ENCODE assay signal across 15 mouse cellular contexts in genomic region chrX:57797956-57798355, GRCm38 (mm10).
DNase-seq lines count a peak whose midpoint lies in the region; ATAC-seq and TF ChIP-seq lines count a peak whose summit lies in the region.
"Had no signal": no experiment of that assay in that cellular context is flagged by ENCODE, and none has a peak within 500 bp of the region (broad histone marks: within the 10 kb centered on the region; RNA-seq: fewer than 3 reads in every experiment).

No protein-coding gene starts in this region.

- intact Hi-C loops in heart, postnatal 10 days (cut with DNase I), result no loop called here

- no peak for DNase-seq in heart, postnatal 10 days
- DNase-seq in lung, postnatal 10 days, result no peak
- no peak for DNase-seq in adrenal gland, adult 2 months
- no peak for DNase-seq in lung, postnatal 0 days (ENCODE audit: low spot score)
- DNase-seq: adrenal gland, postnatal 10 days; kidney, postnatal 10 days; spleen, adult 18-20 months; thymus, adult 2 months had no signal

- no peak overlapping the region for H3K9ac ChIP-seq in heart, embryonic 16.5 days (ENCODE audit: low read length)
- H3K9ac ChIP-seq in forebrain, embryonic 16.5 days (replicated peaks; ENCODE audit: low read depth, low read length), result no peak overlapping the region
- H3K9ac ChIP-seq in midbrain, embryonic 13.5 days (replicated peaks), result no peak overlapping the region
- H3K9ac ChIP-seq in lung, postnatal 0 days (replicated peaks; ENCODE audit: low read depth), result no peak overlapping the region
- H3K9ac ChIP-seq: embryonic facial prominence, embryonic 15.5 days had no signal

- no peaks in the 10 kb centered on the region for H3K36me3 ChIP-seq in heart, embryonic 16.5 days (ENCODE audit: control insufficient read depth, insufficient read depth)
- no peaks in the 10 kb centered on the region for H3K36me3 ChIP-seq in forebrain, embryonic 16.5 days (ENCODE audit: control insufficient read depth, insufficient read depth)
- no peaks in the 10 kb centered on the region for H3K36me3 ChIP-seq in midbrain, embryonic 13.5 days
- H3K36me3 ChIP-seq in lung, postnatal 0 days (ENCODE audit: insufficient read depth, low read length), result no peaks in the 10 kb centered on the region
- H3K36me3 ChIP-seq: embryonic facial prominence, embryonic 15.5 days had no signal

- no peaks in the 10 kb centered on the region for H3K9me3 ChIP-seq in heart, embryonic 16.5 days (replicated peaks; ENCODE audit: control insufficient read depth, low read length)
- no peaks in the 10 kb centered on the region for H3K9me3 ChIP-seq in forebrain, embryonic 16.5 days (ENCODE audit: control insufficient read depth, low read length)
- H3K9me3 ChIP-seq in midbrain, embryonic 13.5 days, result no peaks in the 10 kb centered on the region
- H3K9me3 ChIP-seq in lung, postnatal 0 days (ENCODE audit: low read length), result no peaks in the 10 kb centered on the region
- H3K9me3 ChIP-seq: embryonic facial prominence, embryonic 15.5 days had no signal

- no peaks in the 10 kb centered on the region for H3K27me3 ChIP-seq in heart, embryonic 16.5 days (ENCODE audit: control insufficient read depth, insufficient read depth, low read length)
- H3K27me3 ChIP-seq in forebrain, embryonic 16.5 days (replicated peaks; ENCODE audit: control insufficient read depth, insufficient read depth, low read length), result no peaks in the 10 kb centered on the region
- no peaks in the 10 kb centered on the region for H3K27me3 ChIP-seq in midbrain, embryonic 13.5 days
- no peaks in the 10 kb centered on the region for H3K27me3 ChIP-seq in lung, postnatal 0 days (replicated peaks; ENCODE audit: insufficient read depth, low read length)
- H3K27me3 ChIP-seq: embryonic facial prominence, embryonic 15.5 days had no signal

- H3K4me3 ChIP-seq in heart, embryonic 16.5 days (ENCODE audit: low read length), result no peak overlapping the region
- H3K4me3 ChIP-seq in forebrain, embryonic 16.5 days (replicated peaks; ENCODE audit: low read length), result no peak overlapping the region
- H3K4me3 ChIP-seq in midbrain, embryonic 13.5 days (replicated peaks), result no peak overlapping the region
- no peak overlapping the region for H3K4me3 ChIP-seq in lung, postnatal 0 days (ENCODE audit: low read depth, low read length)
- H3K4me3 ChIP-seq: embryonic facial prominence, embryonic 15.5 days; left cerebral cortex, adult 2 months had no signal

- no peak for TF ChIP-seq EP300 in lung, postnatal 0 days (IDR thresholded peaks at IDR 0.05)

- TF ChIP-seq CTCF in lung, postnatal 0 days (IDR thresholded peaks at IDR 0.05), result no peak

- H3K4me2 ChIP-seq in heart, embryonic 16.5 days (ENCODE audit: low read depth, low read length), result no peak overlapping the region
- peak overlapping the region; percentile 4; the same call in 1 of the 2 replicates for H3K4me2 ChIP-seq in forebrain, embryonic 16.5 days (ENCODE audit: low read length)
- peak overlapping the region; percentile 35 for H3K4me2 ChIP-seq in midbrain, embryonic 13.5 days (replicated peaks)
- no peak overlapping the region for H3K4me2 ChIP-seq in lung, postnatal 0 days (replicated peaks; ENCODE audit: low read depth, low read length)
- H3K4me2 ChIP-seq: embryonic facial prominence, embryonic 15.5 days had no signal

- 66% methylated on average over 6 of the region's 6 CpGs for WGBS in heart, embryonic 16.5 days
- WGBS in forebrain, embryonic 16.5 days, result 18% methylated on average over 6 of the region's 6 CpGs
- WGBS in midbrain, embryonic 13.5 days, result 27% methylated on average over 6 of the region's 6 CpGs
- WGBS in lung, postnatal 0 days, result 61% methylated on average over 6 of the region's 6 CpGs

- peak overlapping the region; percentile 48; the same call in 1 of the 2 replicates for H3K27ac ChIP-seq in heart, embryonic 16.5 days (ENCODE audit: low read length)
- no peak overlapping the region for H3K27ac ChIP-seq in forebrain, embryonic 16.5 days (ENCODE audit: low read length)
- H3K27ac ChIP-seq in midbrain, embryonic 13.5 days, result peak overlapping the region; percentile 65
- H3K27ac ChIP-seq in lung, postnatal 0 days (ENCODE audit: low read length), result no peak overlapping the region
- H3K27ac ChIP-seq: embryonic facial prominence, embryonic 15.5 days; left cerebral cortex, adult 2 months; macrophage had no signal

- 0 out of 2 replicates have a peak, but pooled peaks cover 5% of the 10 kb centered on the region for H3K4me1 ChIP-seq in heart, embryonic 16.5 days (ENCODE audit: control insufficient read depth, insufficient read depth, low read length)
- 0 out of 2 replicates have a peak, but pooled peaks cover 6% of the 10 kb centered on the region for H3K4me1 ChIP-seq in forebrain, embryonic 16.5 days (replicated peaks; ENCODE audit: control insufficient read depth, insufficient read depth, low read length)
- H3K4me1 ChIP-seq in midbrain, embryonic 13.5 days (replicated peaks), result peaks cover 12% of the 10 kb centered on the region
- no peaks in the 10 kb centered on the region for H3K4me1 ChIP-seq in lung, postnatal 0 days (ENCODE audit: insufficient read depth, low read depth, low read length)
- H3K4me1 ChIP-seq: embryonic facial prominence, embryonic 15.5 days had no signal

- ATAC-seq in heart, embryonic 16.5 days (replicated peaks; ENCODE audit: extremely low read depth, insufficient read depth, low FRiP score), result no peak
- peak; percentile 63 for ATAC-seq in forebrain, embryonic 16.5 days
- ATAC-seq in midbrain, embryonic 13.5 days, result peak; percentile 82
- ATAC-seq in activated CD4-positive, CD25-positive, alpha-beta regulatory T cell, adult 4 months, result no peak
- ATAC-seq in lung, postnatal 0 days, result no peak

Comparison
In these comparisons a context has a peak if more than half of its experiments do, and no peak if none do; other contexts are left out.
1. ATAC-seq: peak in forebrain, embryonic 16.5 days (single experiment) and midbrain, embryonic 13.5 days (single experiment); none in heart, embryonic 16.5 days (single experiment), activated CD4-positive, CD25-positive, alpha-beta regulatory T cell, adult 4 months (single experiment) and lung, postnatal 0 days (single experiment).
2. H3K27ac ChIP-seq: peak in heart, embryonic 16.5 days (single experiment) and midbrain, embryonic 13.5 days (single experiment); none in forebrain, embryonic 16.5 days (single experiment) and lung, postnatal 0 days (single experiment).
3. H3K4me2 ChIP-seq: peak in forebrain, embryonic 16.5 days (single experiment) and midbrain, embryonic 13.5 days (single experiment); none in heart, embryonic 16.5 days (single experiment) and lung, postnatal 0 days (single experiment).